Mouse (Mus musculus): ENCODE measurements around the gene Sh3tc1.

Sh3tc1 gene

DNA sequence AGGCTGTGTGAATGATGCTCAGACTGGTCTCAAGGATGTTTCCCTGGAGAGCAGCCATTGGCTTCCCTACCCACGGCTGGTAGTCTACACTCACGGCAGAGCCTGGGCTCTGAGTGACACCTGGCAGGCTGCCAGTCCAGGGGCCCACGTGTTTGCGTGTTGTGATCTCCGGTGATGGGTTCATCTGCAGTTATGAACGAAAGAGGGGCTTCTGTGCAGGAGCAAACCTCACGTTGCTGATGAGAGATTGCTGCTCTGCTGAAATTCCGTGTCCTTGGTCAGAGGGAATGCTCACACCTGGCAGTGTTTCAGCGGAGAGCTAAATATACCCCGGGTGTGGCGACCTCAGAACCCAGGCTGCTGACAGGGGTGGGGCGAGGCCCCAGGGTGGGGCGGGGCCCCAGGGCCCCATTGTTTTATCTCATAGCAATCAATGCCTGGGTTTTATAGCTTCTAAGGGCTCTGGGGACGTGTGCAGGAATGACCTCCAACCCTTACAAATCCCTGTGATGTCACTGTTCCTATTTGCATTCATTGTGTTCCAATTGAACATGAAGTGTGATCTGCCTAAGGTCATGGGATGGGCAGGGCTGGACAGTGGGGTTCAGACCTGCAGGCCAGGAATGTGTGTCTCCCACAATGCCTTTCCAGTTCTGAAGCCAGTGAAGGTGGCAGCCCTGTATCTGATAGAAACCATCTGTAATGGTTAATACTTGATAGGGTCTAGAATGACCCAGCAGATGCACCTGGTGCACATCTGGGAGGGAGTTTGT is 31.3 kb upstream of the Sh3tc1 start:
- Histone ChIP-seq H3K4me3 (replicated peaks; ENCODE audit: low read length) (peak overlapping the region; percentile 67), H3K4me1 (replicated peaks; ENCODE audit: low read depth, low read length) (peaks cover 99% of the 10 kb centered on the region), H3K27me3 (ENCODE audit: insufficient read depth, low read length) (no peaks in the 10 kb centered on the region), H3K36me3 (ENCODE audit: insufficient read depth, low read length) (no peaks in the 10 kb centered on the region), H3K9me3 (ENCODE audit: low read length) (no peaks in the 10 kb centered on the region)
- TF ChIP-seq CTCF (conservative IDR thresholded peaks at IDR 0.05; ENCODE audit: low read length) (no peak), NANOG (IDR thresholded peaks at IDR 0.05; ENCODE audit: borderline replicate concordance, low read length) (no peak), POU5F1 (IDR thresholded peaks at IDR 0.05; ENCODE audit: borderline replicate concordance, low read length) (no peak)

GRCm38 (mm10) chr5:35770246-35770645 is 30.5 kb upstream of the Sh3tc1 start:
- H3K4me3 ChIP-seq (replicated peaks; ENCODE audit: low read length), result peak overlapping the region; percentile 67
- no peaks in the 10 kb centered on the region for H3K36me3 ChIP-seq (ENCODE audit: insufficient read depth, low read length)
- TF ChIP-seq CTCF (conservative IDR thresholded peaks at IDR 0.05; ENCODE audit: low read length) (no peak), NANOG (IDR thresholded peaks at IDR 0.05; ENCODE audit: borderline replicate concordance, low read length) (no peak), POU5F1 (IDR thresholded peaks at IDR 0.05; ENCODE audit: borderline replicate concordance, low read length) (no peak)
- H3K9me3 ChIP-seq (ENCODE audit: low read length), result no peaks in the 10 kb centered on the region
- peaks cover 96% of the 10 kb centered on the region for H3K4me1 ChIP-seq (replicated peaks; ENCODE audit: low read depth, low read length)
- H3K27me3 ChIP-seq (ENCODE audit: insufficient read depth, low read length), result no peaks in the 10 kb centered on the region

DNA sequence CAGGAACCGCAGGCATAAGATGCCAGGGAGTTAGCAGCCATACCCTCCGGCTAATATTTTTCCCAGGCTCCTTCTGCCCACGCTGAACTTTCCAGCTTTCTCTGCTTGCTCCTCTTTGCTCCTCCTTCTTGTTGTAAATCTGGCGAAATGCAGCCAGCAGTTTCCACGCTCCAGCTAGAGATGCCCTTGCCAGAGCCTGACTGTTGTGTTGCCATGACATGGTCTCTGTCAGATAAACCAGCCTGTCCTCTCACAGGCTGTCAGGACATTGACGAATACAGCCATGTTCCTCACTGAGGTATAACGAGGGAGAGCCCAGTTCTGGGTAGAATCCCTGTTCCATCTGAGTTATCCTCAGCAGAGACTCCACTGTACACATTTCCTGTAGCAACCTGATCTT is 29.2 kb upstream of the Sh3tc1 start:
- Histone ChIP-seq H3K4me3 (replicated peaks; ENCODE audit: low read length) (no peak overlapping the region), H3K4me1 (replicated peaks; ENCODE audit: low read depth, low read length) (peaks cover 93% of the 10 kb centered on the region), H3K27me3 (ENCODE audit: insufficient read depth, low read length) (no peaks in the 10 kb centered on the region), H3K36me3 (ENCODE audit: insufficient read depth, low read length) (no peaks in the 10 kb centered on the region), H3K9me3 (ENCODE audit: low read length) (no peaks in the 10 kb centered on the region)
- TF ChIP-seq NANOG (IDR thresholded peaks at IDR 0.05; ENCODE audit: borderline replicate concordance, low read length) (no peak), POU5F1 (IDR thresholded peaks at IDR 0.05; ENCODE audit: borderline replicate concordance, low read length) (no peak)

GRCm38 (mm10) chr5:35768525-35768924 is 28.7 kb upstream of the Sh3tc1 start:
- peaks cover 89% of the 10 kb centered on the region for H3K4me1 ChIP-seq (replicated peaks; ENCODE audit: low read depth, low read length)
- H3K4me3 ChIP-seq (replicated peaks; ENCODE audit: low read length), result 0 out of 2 replicates have a peak overlapping the region, but pooled peaks have one; percentile 0
- no peaks in the 10 kb centered on the region for H3K27me3 ChIP-seq (ENCODE audit: insufficient read depth, low read length)
- TF ChIP-seq CTCF (conservative IDR thresholded peaks at IDR 0.05; ENCODE audit: low read length), result no peak
- peak; percentile 63; the same call in 1 of the 2 replicates for TF ChIP-seq POU5F1 (IDR thresholded peaks at IDR 0.05; ENCODE audit: borderline replicate concordance, low read length)
- H3K9me3 ChIP-seq (ENCODE audit: low read length), result no peaks in the 10 kb centered on the region
- no peaks in the 10 kb centered on the region for H3K36me3 ChIP-seq (ENCODE audit: insufficient read depth, low read length)

GRCm38 (mm10) chr5:35765909-35766308 is 26.1 kb upstream of the Sh3tc1 start:
- H3K4me3 ChIP-seq (replicated peaks; ENCODE audit: low read length), result no peak overlapping the region
- no peaks in the 10 kb centered on the region for H3K27me3 ChIP-seq (ENCODE audit: insufficient read depth, low read length)
- TF ChIP-seq CTCF (conservative IDR thresholded peaks at IDR 0.05; ENCODE audit: low read length) (no peak), NANOG (IDR thresholded peaks at IDR 0.05; ENCODE audit: borderline replicate concordance, low read length) (no peak), POU5F1 (IDR thresholded peaks at IDR 0.05; ENCODE audit: borderline replicate concordance, low read length) (no peak)
- H3K4me1 ChIP-seq (replicated peaks; ENCODE audit: low read depth, low read length), result peaks cover 74% of the 10 kb centered on the region
- H3K36me3 ChIP-seq (ENCODE audit: insufficient read depth, low read length), result no peaks in the 10 kb centered on the region
- H3K9me3 ChIP-seq (ENCODE audit: low read length), result no peaks in the 10 kb centered on the region

GRCm38 (mm10) chr5:35762850-35763249 is 23.1 kb upstream of the Sh3tc1 start:
- peaks cover 21% of the 10 kb centered on the region for H3K27me3 ChIP-seq (ENCODE audit: insufficient read depth, low read length)
- TF ChIP-seq POU5F1 (IDR thresholded peaks at IDR 0.05; ENCODE audit: borderline replicate concordance, low read length) (no peak), CTCF (conservative IDR thresholded peaks at IDR 0.05; ENCODE audit: low read length) (no peak)
- no peak overlapping the region for H3K4me3 ChIP-seq (replicated peaks; ENCODE audit: low read length)
- no peaks in the 10 kb centered on the region for H3K36me3 ChIP-seq (ENCODE audit: insufficient read depth, low read length)
- H3K4me1 ChIP-seq (replicated peaks; ENCODE audit: low read depth, low read length), result peaks cover 64% of the 10 kb centered on the region
- no peaks in the 10 kb centered on the region for H3K9me3 ChIP-seq (ENCODE audit: low read length)

GRCm38 (mm10) chr5:35762388-35762787 is 22.6 kb upstream of the Sh3tc1 start:
- H3K4me3 ChIP-seq (replicated peaks; ENCODE audit: low read length), result no peak overlapping the region
- H3K9me3 ChIP-seq (ENCODE audit: low read length), result no peaks in the 10 kb centered on the region
- peaks cover 60% of the 10 kb centered on the region for H3K4me1 ChIP-seq (replicated peaks; ENCODE audit: low read depth, low read length)
- no peak for TF ChIP-seq NANOG (IDR thresholded peaks at IDR 0.05; ENCODE audit: borderline replicate concordance, low read length)
- no peak for TF ChIP-seq POU5F1 (IDR thresholded peaks at IDR 0.05; ENCODE audit: borderline replicate concordance, low read length)
- TF ChIP-seq CTCF (conservative IDR thresholded peaks at IDR 0.05; ENCODE audit: low read length), result no peak
- H3K27me3 ChIP-seq (ENCODE audit: insufficient read depth, low read length), result peaks cover 21% of the 10 kb centered on the region
- H3K36me3 ChIP-seq (ENCODE audit: insufficient read depth, low read length), result no peaks in the 10 kb centered on the region

DNA sequence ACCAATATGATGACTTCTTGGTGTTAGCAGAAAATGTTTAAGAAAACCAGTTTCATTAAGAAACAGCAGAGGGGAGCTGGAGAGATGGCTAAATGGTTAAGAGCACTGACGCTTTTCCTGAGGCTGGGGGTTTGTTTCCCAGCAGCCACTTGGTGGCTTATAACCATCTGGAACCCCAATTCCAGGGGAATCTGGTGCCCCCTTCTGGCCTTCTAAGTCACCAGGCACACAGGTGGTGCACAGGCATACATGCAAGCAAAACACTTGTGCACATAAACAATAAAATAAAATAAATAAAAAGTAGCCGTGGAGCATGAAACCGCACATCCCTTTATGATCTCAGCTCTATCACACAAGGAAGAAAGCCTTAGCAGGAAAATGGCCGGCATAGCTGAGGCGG is 21.5 kb upstream of the Sh3tc1 start:
- H3K36me3 ChIP-seq (ENCODE audit: insufficient read depth, low read length), result no peaks in the 10 kb centered on the region
- peaks cover 60% of the 10 kb centered on the region for H3K4me1 ChIP-seq (replicated peaks; ENCODE audit: low read depth, low read length)
- H3K27me3 ChIP-seq (ENCODE audit: insufficient read depth, low read length), result peaks cover 21% of the 10 kb centered on the region
- H3K9me3 ChIP-seq (ENCODE audit: low read length), result no peaks in the 10 kb centered on the region
- no peak overlapping the region for H3K4me3 ChIP-seq (replicated peaks; ENCODE audit: low read length)
- no peak for TF ChIP-seq POU5F1 (IDR thresholded peaks at IDR 0.05; ENCODE audit: borderline replicate concordance, low read length)
- TF ChIP-seq CTCF (conservative IDR thresholded peaks at IDR 0.05; ENCODE audit: low read length), result peak; percentile 58

Measured in E14TG2a.4 (cell line).